Mouse (Mus musculus): Measurements from ENCODE around the gene Tmem132d. TPM values are rescaled to one million over a fixed set of nuclear protein-coding genes. Genes with fewer than 3 reads are reported as not detected.
"Not testable (repeated sequence)": the region's sequence is repeated elsewhere in the genome, so short reads cannot be mapped to it uniquely, and the experiment has no call there.

The Tmem132d gene
- total RNA-seq, 2 experiments from 2014 or later: 0.14 TPM; not detected in 1

- DNase-seq: no peak
Observed at GRCm38 (mm10) chr5:128090578-128090977, 342.3 kb downstream of the Tmem132d start.

- DNase-seq: no peak
Observed at GRCm38 (mm10) chr5:128075456-128075855, 357.4 kb downstream of the Tmem132d start.

- no peak for DNase-seq
Observed at GRCm38 (mm10) chr5:128072616-128073015, 360.3 kb downstream of the Tmem132d start.

GRCm38 (mm10) chr5:128041781-128042180, 391.1 kb downstream of the Tmem132d start:
- no peak for DNase-seq

- DNase-seq: no peak
Observed at GRCm38 (mm10) chr5:128040036-128040435, 392.8 kb downstream of the Tmem132d start.

GRCm38 (mm10) chr5:128027076-128027475, 405.8 kb downstream of the Tmem132d start:
- no peak for DNase-seq

- DNase-seq: no peak
Observed at GRCm38 (mm10) chr5:128004666-128005065, 428.2 kb downstream of the Tmem132d start.

GRCm38 (mm10) chr5:127996526-127997245, 436.2 kb downstream of the Tmem132d start:
- no peak for DNase-seq

GRCm38 (mm10) chr5:127993460-127993859, 439.4 kb downstream of the Tmem132d start:
- DNase-seq: no peak

GRCm38 (mm10) chr5:127990826-127991225, 442.1 kb downstream of the Tmem132d start:
- DNase-seq: no peak

GRCm38 (mm10) chr5:127980003-127980358, 452.9 kb downstream of the Tmem132d start:
- not testable (repeated sequence) for DNase-seq

GRCm38 (mm10) chr5:127979329-127980002, 453.4 kb downstream of the Tmem132d start:
- no peak for DNase-seq

- DNase-seq: no peak
Observed at GRCm38 (mm10) chr5:127976661-127977060, 456.2 kb downstream of the Tmem132d start.

- DNase-seq: no peak
Observed at GRCm38 (mm10) chr5:127965700-127966099, 467.2 kb downstream of the Tmem132d start.

GRCm38 (mm10) chr5:127962656-127963055, 470.2 kb downstream of the Tmem132d start:
- DNase-seq: no peak

GRCm38 (mm10) chr5:127956511-127957097, 476.3 kb downstream of the Tmem132d start:
- DNase-seq: no peak

- DNase-seq: no peak
Observed at GRCm38 (mm10) chr5:127954231-127954790, 478.6 kb downstream of the Tmem132d start.

GRCm38 (mm10) chr5:127952800-127953199, 480.1 kb downstream of the Tmem132d start:
- no peak for DNase-seq

GRCm38 (mm10) chr5:127950574-127950973, 482.3 kb downstream of the Tmem132d start:
- DNase-seq: no peak

GRCm38 (mm10) chr5:127947275-127947674, 485.6 kb downstream of the Tmem132d start:
- DNase-seq: no peak

- DNase-seq: not testable (repeated sequence)
Observed at GRCm38 (mm10) chr5:127942171-127942570, 490.7 kb downstream of the Tmem132d start.

- no peak for DNase-seq
Observed at GRCm38 (mm10) chr5:127937914-127938313, 495.0 kb downstream of the Tmem132d start.

- no peak for DNase-seq
Observed at GRCm38 (mm10) chr5:127929687-127930086, 503.2 kb downstream of the Tmem132d start.

Data from heart, postnatal 4 days (tissue).